Mouse (Mus musculus): Measurements from ENCODE around the gene Smurf1. TPM values are rescaled to one million over a fixed set of nuclear protein-coding genes. Genes with fewer than 3 reads are reported as not detected.

Gene Smurf1
- polyA plus RNA-seq, 1 experiment: 5.8 TPM

- no peak overlapping the region for H3K4me3 ChIP-seq (replicated peaks; ENCODE audit: control insufficient read depth, low read depth, low read length)
- no peak overlapping the region for H3K27ac ChIP-seq (ENCODE audit: control insufficient read depth, insufficient read depth, low read depth, low read length, poor library complexity)
- H3K4me1 ChIP-seq (ENCODE audit: control insufficient read depth, insufficient read depth, low read length): peaks cover 4% of the 10 kb centered on the region; the same call in 1 of the 2 replicates
- 79% methylated on average over 9 of the region's 9 CpGs for WGBS
- TF ChIP-seq POLR2A (IDR thresholded peaks at IDR 0.05; ENCODE audit: borderline replicate concordance, control insufficient read depth, low read depth, low read length) (no peak), CTCF (IDR thresholded peaks at IDR 0.05; ENCODE audit: control insufficient read depth, insufficient read depth, low read length) (no peak)
Observed at GRCm38 (mm10) chr5:144942431-144942830, 23.2 kb downstream of the Smurf1 start.

GRCm38 (mm10) chr5:144940904-144941303, 24.7 kb downstream of the Smurf1 start:
- H3K4me3 ChIP-seq (replicated peaks; ENCODE audit: control insufficient read depth, low read depth, low read length): no peak overlapping the region
- WGBS: 58% methylated on average over 3 of the region's 3 CpGs

GRCm38 (mm10) chr5:144937304-144937703, 28.3 kb downstream of the Smurf1 start:
- no peak for TF ChIP-seq POLR2A (IDR thresholded peaks at IDR 0.05; ENCODE audit: borderline replicate concordance, control insufficient read depth, low read depth, low read length)
- 21% methylated on average over 2 of the region's 2 CpGs for WGBS
- Histone ChIP-seq H3K27ac (ENCODE audit: control insufficient read depth, insufficient read depth, low read depth, low read length, poor library complexity) (no peak overlapping the region), H3K4me1 (ENCODE audit: control insufficient read depth, insufficient read depth, low read length) (no peaks in the 10 kb centered on the region; the same call in 1 of the 2 replicates), H3K4me3 (replicated peaks; ENCODE audit: control insufficient read depth, low read depth, low read length) (no peak overlapping the region)

More at GRCm38 (mm10) chr5:144940904-144941303, 24.7 kb downstream of the Smurf1 start:
- Histone ChIP-seq H3K27ac (ENCODE audit: control insufficient read depth, insufficient read depth, low read depth, low read length, poor library complexity) (no peak overlapping the region), H3K4me1 (ENCODE audit: control insufficient read depth, insufficient read depth, low read length) (peaks cover 4% of the 10 kb centered on the region; the same call in 1 of the 2 replicates)
- TF ChIP-seq CTCF (IDR thresholded peaks at IDR 0.05; ENCODE audit: control insufficient read depth, insufficient read depth, low read length): no peak
- no peak for TF ChIP-seq POLR2A (IDR thresholded peaks at IDR 0.05; ENCODE audit: borderline replicate concordance, control insufficient read depth, low read depth, low read length)

GRCm38 (mm10) chr5:144933486-144933885, 32.2 kb downstream of the Smurf1 start:
- 84% methylated on average over 4 of the region's 4 CpGs for WGBS
- H3K27ac ChIP-seq (ENCODE audit: control insufficient read depth, insufficient read depth, low read depth, low read length, poor library complexity): no peak overlapping the region
- H3K4me1 ChIP-seq (ENCODE audit: control insufficient read depth, insufficient read depth, low read length): no peaks in the 10 kb centered on the region
- no peak overlapping the region for H3K4me3 ChIP-seq (replicated peaks; ENCODE audit: control insufficient read depth, low read depth, low read length)
- TF ChIP-seq POLR2A (IDR thresholded peaks at IDR 0.05; ENCODE audit: borderline replicate concordance, control insufficient read depth, low read depth, low read length) (no peak), CTCF (IDR thresholded peaks at IDR 0.05; ENCODE audit: control insufficient read depth, insufficient read depth, low read length) (no peak)

- 58% methylated on average over 5 of the region's 5 CpGs for WGBS
- no peak overlapping the region for H3K27ac ChIP-seq (ENCODE audit: control insufficient read depth, insufficient read depth, low read depth, low read length, poor library complexity)
- no peaks in the 10 kb centered on the region for H3K4me1 ChIP-seq (ENCODE audit: control insufficient read depth, insufficient read depth, low read length)
- TF ChIP-seq POLR2A (IDR thresholded peaks at IDR 0.05; ENCODE audit: borderline replicate concordance, control insufficient read depth, low read depth, low read length) (no peak), CTCF (IDR thresholded peaks at IDR 0.05; ENCODE audit: control insufficient read depth, insufficient read depth, low read length) (no peak)
- H3K4me3 ChIP-seq (replicated peaks; ENCODE audit: control insufficient read depth, low read depth, low read length): no peak overlapping the region
Observed at GRCm38 (mm10) chr5:144931841-144932240, 33.8 kb downstream of the Smurf1 start.

GRCm38 (mm10) chr5:144928856-144929713, 36.6 kb downstream of the Smurf1 start:
- 79% methylated on average over 11 of the region's 11 CpGs for WGBS
- H3K4me1 ChIP-seq (ENCODE audit: control insufficient read depth, insufficient read depth, low read length): no peaks in the 10 kb centered on the region
- H3K4me3 ChIP-seq (replicated peaks; ENCODE audit: control insufficient read depth, low read depth, low read length): no peak overlapping the region
- no peak overlapping the region for H3K27ac ChIP-seq (ENCODE audit: control insufficient read depth, insufficient read depth, low read depth, low read length, poor library complexity)
- TF ChIP-seq POLR2A (IDR thresholded peaks at IDR 0.05; ENCODE audit: borderline replicate concordance, control insufficient read depth, low read depth, low read length) (no peak), CTCF (IDR thresholded peaks at IDR 0.05; ENCODE audit: control insufficient read depth, insufficient read depth, low read length) (no peak)

- Histone ChIP-seq H3K27ac (ENCODE audit: control insufficient read depth, insufficient read depth, low read depth, low read length, poor library complexity) (no peak overlapping the region), H3K4me1 (ENCODE audit: control insufficient read depth, insufficient read depth, low read length) (no peaks in the 10 kb centered on the region), H3K4me3 (replicated peaks; ENCODE audit: control insufficient read depth, low read depth, low read length) (no peak overlapping the region)
- TF ChIP-seq POLR2A (IDR thresholded peaks at IDR 0.05; ENCODE audit: borderline replicate concordance, control insufficient read depth, low read depth, low read length) (no peak), CTCF (IDR thresholded peaks at IDR 0.05; ENCODE audit: control insufficient read depth, insufficient read depth, low read length) (no peak)
- 81% methylated on average over 2 of the region's 2 CpGs for WGBS
Observed at GRCm38 (mm10) chr5:144926275-144926674, 39.4 kb downstream of the Smurf1 start.

- TF ChIP-seq POLR2A (IDR thresholded peaks at IDR 0.05; ENCODE audit: borderline replicate concordance, control insufficient read depth, low read depth, low read length) (no peak), CTCF (IDR thresholded peaks at IDR 0.05; ENCODE audit: control insufficient read depth, insufficient read depth, low read length) (no peak)
- 71% methylated on average over 6 of the region's 6 CpGs for WGBS
- no peak overlapping the region for H3K4me3 ChIP-seq (replicated peaks; ENCODE audit: control insufficient read depth, low read depth, low read length)
- no peaks in the 10 kb centered on the region for H3K4me1 ChIP-seq (ENCODE audit: control insufficient read depth, insufficient read depth, low read length)
- no peak overlapping the region for H3K27ac ChIP-seq (ENCODE audit: control insufficient read depth, insufficient read depth, low read depth, low read length, poor library complexity)
Observed at GRCm38 (mm10) chr5:144923351-144923750, 42.3 kb downstream of the Smurf1 start.
